Mouse (Mus musculus): Measurements from ENCODE around the gene Paxx. TPM values are rescaled to one million over a fixed set of nuclear protein-coding genes. Genes with fewer than 3 reads are reported as not detected.

Gene Paxx
- 196 and 230 TPM in 2 replicates for polyA plus RNA-seq (2012; rRNA removed)

DNA sequence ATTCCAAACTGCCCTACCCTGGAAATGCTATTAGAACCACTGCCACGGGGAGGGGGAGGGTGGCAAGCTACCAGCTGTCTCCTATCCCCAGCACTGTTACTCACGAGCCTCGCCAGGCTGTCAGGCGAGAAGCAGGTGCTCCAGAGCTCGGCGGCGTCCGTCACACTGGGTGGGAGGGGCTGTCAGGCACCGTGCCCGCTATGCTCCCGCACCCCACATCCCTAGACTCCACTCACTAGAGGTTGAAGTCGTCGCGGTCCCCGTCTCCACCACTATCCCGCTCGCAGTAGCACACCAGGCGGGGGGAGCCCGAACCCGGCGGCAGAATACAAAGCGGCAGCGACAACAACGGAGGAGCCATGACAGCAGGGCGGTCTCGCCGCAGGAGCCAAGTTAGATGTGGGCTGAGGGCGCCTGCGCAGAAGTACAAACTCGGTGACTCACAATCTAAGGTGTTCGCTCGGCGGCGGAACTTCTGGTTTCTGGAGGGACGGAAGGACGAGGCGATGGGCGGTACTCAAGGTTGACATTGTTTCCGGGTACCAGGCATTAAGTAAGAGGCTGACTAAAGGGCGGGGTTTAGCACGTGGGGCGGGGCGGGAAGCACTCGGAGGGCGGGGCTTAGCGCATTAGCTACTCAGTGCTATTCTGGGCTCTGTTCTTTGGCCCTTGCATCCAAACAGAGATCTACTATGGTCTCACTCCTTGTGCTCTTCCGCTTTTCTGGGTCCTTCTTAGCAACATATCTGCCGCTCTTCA lies at the start of gene Paxx:
TSS of gene Paxx (minus strand) at position 544 of the 759 bp plus-strand sequence.
- H3K27ac ChIP-seq (ENCODE audit: insufficient read depth, low read length) = peak within 1 kb of the TSS; percentile 97
- peaks cover 72% of the 10 kb centered on the region for H3K4me1 ChIP-seq (ENCODE audit: control insufficient read depth, insufficient read depth, low read length)
- WGBS = 1% methylated on average over 48 of the region's 48 CpGs
- TF ChIP-seq POLR2A (IDR thresholded peaks at IDR 0.05; ENCODE audit: borderline replicate concordance, insufficient read depth, low read length) (peak; percentile 77), CTCF (IDR thresholded peaks at IDR 0.05; ENCODE audit: borderline replicate concordance, insufficient read depth, low read depth, low read length) (no peak)
- H3K27me3 ChIP-seq (ENCODE audit: control insufficient read depth, insufficient read depth, low read length) = no peaks in the 10 kb centered on the region
- DNase-seq = peak; percentile 95 to 96
- H3K4me3 ChIP-seq (replicated peaks; ENCODE audit: insufficient read depth, low read depth, low read length) = peak within 1 kb of the TSS; percentile 62

DNA sequence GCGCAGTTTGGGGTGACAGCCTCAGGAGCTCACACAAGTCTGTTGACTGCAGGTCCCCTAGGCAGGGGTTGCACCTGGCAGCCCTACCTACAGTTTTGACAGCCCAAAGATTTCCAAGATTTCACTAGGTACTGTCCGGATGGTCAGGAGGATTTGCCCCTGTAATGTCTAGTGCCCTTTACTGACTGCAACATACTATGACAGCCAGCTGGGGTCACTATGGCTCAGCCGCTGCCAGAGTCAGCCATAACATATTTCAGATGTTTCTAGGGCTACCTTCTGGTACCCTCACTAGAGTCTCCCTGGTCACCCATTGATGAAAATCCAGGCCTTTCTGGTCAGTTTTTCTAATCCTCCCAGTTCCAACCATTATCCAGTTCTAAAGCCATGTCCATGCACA lies 49.0 kb upstream of the Paxx start:
- Histone ChIP-seq H3K4me3 (replicated peaks; ENCODE audit: insufficient read depth, low read depth, low read length) (no peak overlapping the region), H3K4me1 (ENCODE audit: control insufficient read depth, insufficient read depth, low read length) (peaks cover 12% of the 10 kb centered on the region), H3K27ac (ENCODE audit: insufficient read depth, low read length) (no peak overlapping the region), H3K27me3 (ENCODE audit: control insufficient read depth, insufficient read depth, low read length) (no peaks in the 10 kb centered on the region)
- 66% methylated on average over 3 of the region's 3 CpGs for WGBS
- no peak for DNase-seq
- TF ChIP-seq POLR2A (IDR thresholded peaks at IDR 0.05; ENCODE audit: borderline replicate concordance, insufficient read depth, low read length) (no peak), CTCF (IDR thresholded peaks at IDR 0.05; ENCODE audit: borderline replicate concordance, insufficient read depth, low read depth, low read length) (peak; percentile 48; the same call in 1 of the 2 replicates)

DNA sequence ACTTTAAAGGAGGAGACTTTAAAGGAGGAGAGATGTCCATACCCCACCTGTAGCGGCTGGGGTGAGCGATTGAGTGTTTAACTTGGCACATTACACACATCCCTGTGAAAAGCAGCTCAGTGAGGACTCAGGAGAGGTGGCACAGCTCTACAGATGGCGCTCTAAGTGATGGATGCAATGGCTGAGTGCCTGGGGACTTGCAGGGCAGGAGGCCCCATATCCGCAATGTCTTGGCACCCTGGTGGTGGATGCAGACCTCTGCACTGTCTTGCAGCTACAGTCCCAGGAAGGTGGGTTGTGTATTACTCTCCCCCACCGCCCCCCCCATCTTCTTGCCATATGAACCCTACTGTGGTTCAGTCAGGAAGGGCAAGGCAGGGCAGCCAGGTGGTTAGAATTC lies 46.1 kb upstream of the Paxx start:
- Histone ChIP-seq H3K27ac (ENCODE audit: insufficient read depth, low read length) (no peak overlapping the region), H3K4me1 (ENCODE audit: control insufficient read depth, insufficient read depth, low read length) (peaks cover 22% of the 10 kb centered on the region), H3K27me3 (ENCODE audit: control insufficient read depth, insufficient read depth, low read length) (no peaks in the 10 kb centered on the region), H3K4me3 (replicated peaks; ENCODE audit: insufficient read depth, low read depth, low read length) (no peak overlapping the region)
- peak in 1 of 2 experiments; percentile 17 for DNase-seq
- 26% methylated on average over 5 of the region's 5 CpGs for WGBS
- no peak for TF ChIP-seq CTCF (IDR thresholded peaks at IDR 0.05; ENCODE audit: borderline replicate concordance, insufficient read depth, low read depth, low read length)
- TF ChIP-seq POLR2A (IDR thresholded peaks at IDR 0.05; ENCODE audit: borderline replicate concordance, insufficient read depth, low read length) = no peak

DNA sequence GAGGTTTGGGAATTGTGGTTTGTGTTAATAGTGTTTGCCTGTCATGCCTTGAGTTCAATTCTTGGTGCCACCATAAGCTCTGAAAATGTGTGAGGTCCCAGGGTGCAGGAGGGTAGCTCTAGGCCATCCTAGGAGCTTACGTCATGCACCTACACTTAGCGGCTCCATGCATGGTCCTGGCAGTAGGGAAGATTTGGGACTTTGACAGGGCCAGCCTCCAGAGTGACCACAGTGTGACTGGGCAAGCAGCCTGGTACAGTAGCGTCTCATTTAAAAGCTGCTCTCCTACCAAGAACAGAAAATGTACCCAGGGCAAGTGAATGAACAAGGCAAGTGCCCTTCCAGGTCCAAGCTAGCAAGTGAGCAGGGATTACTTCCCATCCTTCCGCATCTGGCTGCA lies 45.0 kb upstream of the Paxx start:
- H3K27me3 ChIP-seq (ENCODE audit: control insufficient read depth, insufficient read depth, low read length) = no peaks in the 10 kb centered on the region
- TF ChIP-seq POLR2A (IDR thresholded peaks at IDR 0.05; ENCODE audit: borderline replicate concordance, insufficient read depth, low read length) (no peak), CTCF (IDR thresholded peaks at IDR 0.05; ENCODE audit: borderline replicate concordance, insufficient read depth, low read depth, low read length) (no peak)
- WGBS = 43% methylated on average over 4 of the region's 4 CpGs
- H3K4me1 ChIP-seq (ENCODE audit: control insufficient read depth, insufficient read depth, low read length) = peaks cover 28% of the 10 kb centered on the region
- H3K27ac ChIP-seq (ENCODE audit: insufficient read depth, low read length) = no peak overlapping the region
- no peak overlapping the region for H3K4me3 ChIP-seq (replicated peaks; ENCODE audit: insufficient read depth, low read depth, low read length)
- peak; percentile 49 to 54 for DNase-seq

DNA sequence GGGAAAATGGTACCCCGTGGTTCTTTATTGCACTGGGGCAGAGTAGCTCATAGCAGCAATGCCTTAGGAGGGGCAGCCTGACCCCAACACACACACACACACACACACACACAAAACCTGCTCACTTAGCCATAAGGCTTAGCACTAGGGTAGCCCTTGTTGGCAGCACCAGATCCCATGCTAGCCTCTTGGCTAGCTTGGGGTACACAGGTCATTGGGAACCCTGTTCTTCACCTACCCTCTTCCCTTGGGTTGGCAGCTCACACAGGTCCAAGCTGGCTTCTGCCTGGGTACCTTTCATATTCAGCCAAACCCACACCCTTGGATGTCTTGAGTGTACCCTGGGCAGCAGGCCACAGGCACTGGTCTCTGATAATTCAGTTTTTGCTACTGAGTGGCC lies 44.1 kb upstream of the Paxx start:
- H3K27ac ChIP-seq (ENCODE audit: insufficient read depth, low read length) = no peak overlapping the region
- WGBS = 78% methylated on average over 1 of the region's 1 CpGs
- no peak for DNase-seq
- no peaks in the 10 kb centered on the region for H3K27me3 ChIP-seq (ENCODE audit: control insufficient read depth, insufficient read depth, low read length)
- H3K4me3 ChIP-seq (replicated peaks; ENCODE audit: insufficient read depth, low read depth, low read length) = no peak overlapping the region
- peaks cover 28% of the 10 kb centered on the region for H3K4me1 ChIP-seq (ENCODE audit: control insufficient read depth, insufficient read depth, low read length)
- TF ChIP-seq POLR2A (IDR thresholded peaks at IDR 0.05; ENCODE audit: borderline replicate concordance, insufficient read depth, low read length) = no peak
- TF ChIP-seq CTCF (IDR thresholded peaks at IDR 0.05; ENCODE audit: borderline replicate concordance, insufficient read depth, low read depth, low read length) = no peak

DNA sequence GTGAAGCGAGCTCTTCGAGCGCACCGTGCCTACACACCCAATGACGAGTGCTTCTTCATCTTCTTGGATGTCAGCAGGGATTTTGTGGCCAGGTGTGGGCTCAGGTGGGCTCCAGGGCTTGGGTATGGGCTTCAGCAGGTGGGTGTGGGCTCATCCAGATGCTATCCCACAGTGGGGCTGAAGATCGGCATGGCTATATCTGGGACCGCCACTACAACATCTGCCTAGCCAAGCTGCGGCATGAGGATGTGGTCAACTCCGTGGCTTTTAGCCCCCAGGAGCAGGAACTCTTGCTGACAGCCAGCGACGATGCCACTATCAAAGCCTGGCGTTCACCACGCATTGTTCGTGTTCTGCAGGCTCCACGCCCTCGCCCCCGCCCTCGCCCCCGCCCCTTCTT lies 43.6 kb upstream of the Paxx start:
- Histone ChIP-seq H3K4me1 (ENCODE audit: control insufficient read depth, insufficient read depth, low read length) (peaks cover 28% of the 10 kb centered on the region), H3K27me3 (ENCODE audit: control insufficient read depth, insufficient read depth, low read length) (no peaks in the 10 kb centered on the region), H3K4me3 (replicated peaks; ENCODE audit: insufficient read depth, low read depth, low read length) (no peak overlapping the region), H3K27ac (ENCODE audit: insufficient read depth, low read length) (no peak overlapping the region)
- DNase-seq = no peak
- WGBS = 89% methylated on average over 19 of the region's 19 CpGs
- no peak for TF ChIP-seq CTCF (IDR thresholded peaks at IDR 0.05; ENCODE audit: borderline replicate concordance, insufficient read depth, low read depth, low read length)
- TF ChIP-seq POLR2A (IDR thresholded peaks at IDR 0.05; ENCODE audit: borderline replicate concordance, insufficient read depth, low read length) = no peak

DNA sequence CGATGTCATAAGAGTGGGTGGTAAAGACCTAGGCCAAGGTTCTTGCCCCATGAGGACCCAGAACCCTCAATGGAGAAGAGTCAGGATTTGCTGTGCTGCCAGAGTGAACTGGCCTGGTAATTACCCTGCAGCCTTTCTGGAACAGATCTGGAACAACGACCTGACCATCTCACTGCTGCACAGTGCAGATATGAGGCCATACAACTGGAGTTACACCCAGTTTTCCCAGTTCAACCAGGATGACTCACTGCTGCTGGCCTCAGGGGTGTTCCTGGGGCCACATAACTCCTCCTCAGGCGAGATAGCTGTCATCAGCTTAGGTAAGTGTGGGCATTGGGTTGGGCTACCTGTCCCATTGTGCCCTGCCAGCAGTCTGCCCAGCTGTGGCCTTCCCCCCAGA lies 41.8 kb upstream of the Paxx start:
- TF ChIP-seq POLR2A (IDR thresholded peaks at IDR 0.05; ENCODE audit: borderline replicate concordance, insufficient read depth, low read length) (no peak), CTCF (IDR thresholded peaks at IDR 0.05; ENCODE audit: borderline replicate concordance, insufficient read depth, low read depth, low read length) (no peak)
- H3K27me3 ChIP-seq (ENCODE audit: control insufficient read depth, insufficient read depth, low read length) = no peaks in the 10 kb centered on the region
- H3K4me1 ChIP-seq (ENCODE audit: control insufficient read depth, insufficient read depth, low read length) = peaks cover 28% of the 10 kb centered on the region
- no peak overlapping the region for H3K27ac ChIP-seq (ENCODE audit: insufficient read depth, low read length)
- WGBS = 84% methylated on average over 3 of the region's 3 CpGs
- H3K4me3 ChIP-seq (replicated peaks; ENCODE audit: insufficient read depth, low read depth, low read length) = no peak overlapping the region
- DNase-seq = no peak

Measured in cerebellum, adult 2 months (tissue).